Mouse (Mus musculus) adrenal gland, postnatal 4 days (tissue): ENCODE measurements around the gene Sergef. TPM values are rescaled to one million over a fixed set of nuclear protein-coding genes. Genes with fewer than 3 reads are reported as not detected.
"Not testable (repeated sequence)": the region's sequence is repeated elsewhere in the genome, so short reads cannot be mapped to it uniquely, and the experiment has no call there.

Experiments
- DNase-seq, 2 experiments: peaks; one replicate each; pipeline ENCODE4 v3.0.0; 2021 to 2022; ENCODE audit warnings: low spot score in 2 of 2, mixed read lengths in 2 of 2
- total RNA-seq, 2 experiments: library from RNA; stranded (reverse); gene quantifications; 2 replicates each; pipeline ENCODE4 v1.2.3; 2021

Sergef gene
- total RNA-seq, 2 experiments from 2014 or later = 19.0 to 26.5 TPM

- DNase-seq = no peak
Observed at GRCm38 (mm10) chr7:46581358-46581930, 58.2 kb downstream of the Sergef start.

- no peak for DNase-seq
Observed at GRCm38 (mm10) chr7:46578091-46578490, 61.5 kb downstream of the Sergef start.

- no peak for DNase-seq
Observed at GRCm38 (mm10) chr7:46575897-46576296, 63.7 kb downstream of the Sergef start.

- no peak for DNase-seq
Observed at GRCm38 (mm10) chr7:46572803-46573594, 66.6 kb downstream of the Sergef start.

GRCm38 (mm10) chr7:46569509-46569908, 70.1 kb downstream of the Sergef start:
- not testable (repeated sequence) for DNase-seq

- no peak for DNase-seq
Observed at GRCm38 (mm10) chr7:46566318-46567007, 73.1 kb downstream of the Sergef start.

- DNase-seq = no peak
Observed at GRCm38 (mm10) chr7:46565374-46565773, 74.2 kb downstream of the Sergef start.

- no peak for DNase-seq
Observed at GRCm38 (mm10) chr7:46563801-46564200, 75.8 kb downstream of the Sergef start.

GRCm38 (mm10) chr7:46560061-46560460, 79.5 kb downstream of the Sergef start:
- no peak for DNase-seq

GRCm38 (mm10) chr7:46559643-46560042, 80.0 kb downstream of the Sergef start:
- peak in 1 of 2 experiments; percentile 17 for DNase-seq

- DNase-seq = no peak
Observed at GRCm38 (mm10) chr7:46559006-46559405, 80.6 kb downstream of the Sergef start.

- DNase-seq = no peak
Observed at GRCm38 (mm10) chr7:46557996-46558395, 81.6 kb downstream of the Sergef start.

- DNase-seq = no peak
Observed at GRCm38 (mm10) chr7:46557387-46557786, 82.2 kb downstream of the Sergef start.

- DNase-seq = no peak
Observed at GRCm38 (mm10) chr7:46556358-46557118, 83.1 kb downstream of the Sergef start.

GRCm38 (mm10) chr7:46555731-46556130, 83.9 kb downstream of the Sergef start:
- no peak for DNase-seq

GRCm38 (mm10) chr7:46554855-46555254, 84.8 kb downstream of the Sergef start:
- no peak for DNase-seq

GRCm38 (mm10) chr7:46554003-46554402, 85.6 kb downstream of the Sergef start:
- DNase-seq = peak in 1 of 2 experiments; percentile 14

GRCm38 (mm10) chr7:46551935-46552752, 87.5 kb downstream of the Sergef start:
- no peak for DNase-seq

GRCm38 (mm10) chr7:46551173-46551572, 88.4 kb downstream of the Sergef start:
- no peak for DNase-seq

- DNase-seq = no peak
Observed at GRCm38 (mm10) chr7:46548124-46548523, 91.5 kb downstream of the Sergef start.
